Mouse (Mus musculus): ENCODE data around the gene Abca7. TPM values are rescaled to one million over a fixed set of nuclear protein-coding genes. Genes with fewer than 3 reads are reported as not detected.

Gene Abca7
- polyA plus RNA-seq, 1 experiment from 2014 or later: 5.2 TPM

DNA sequence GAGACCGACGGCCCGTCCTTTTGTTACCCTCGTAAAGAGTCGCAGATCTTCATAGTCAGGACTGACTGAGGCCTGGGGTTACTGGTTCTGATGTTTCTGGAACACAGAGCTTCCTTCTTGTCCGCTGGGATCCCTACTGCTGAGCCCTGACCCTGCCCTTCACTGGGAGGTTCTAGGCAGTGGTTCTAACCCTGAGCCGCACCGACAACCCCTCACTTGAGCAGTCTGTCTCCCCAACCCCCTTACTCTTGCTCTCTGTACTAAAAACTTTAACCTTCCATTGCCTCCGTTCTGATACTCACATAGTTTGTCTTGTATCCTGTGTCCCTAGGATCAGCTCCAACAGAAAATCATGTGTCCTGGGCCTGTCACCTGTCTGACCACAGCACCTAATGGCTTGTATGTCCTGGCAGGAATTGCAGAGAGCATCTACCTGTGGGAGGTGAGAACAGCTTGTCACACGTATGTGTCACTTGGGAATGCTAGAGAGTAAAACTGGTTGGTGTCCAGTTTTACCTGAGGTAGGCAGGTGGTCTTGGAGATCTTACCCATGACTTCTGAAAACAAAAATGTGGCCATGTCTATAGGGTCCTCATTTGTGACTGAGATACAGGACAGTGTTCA is 35.5 kb upstream of the Abca7 start:
- Histone ChIP-seq H3K36me3 (peaks cover 39% of the 10 kb centered on the region), H3K4me1 (peaks cover 15% of the 10 kb centered on the region), H3K9ac (replicated peaks) (peak overlapping the region; percentile 85), H3K27me3 (replicated peaks) (no peaks in the 10 kb centered on the region; the same call in 1 of the 2 replicates), H3K9me3 (replicated peaks) (no peaks in the 10 kb centered on the region), H3K4me2 (peak overlapping the region; percentile 86), H3K4me3 (replicated peaks) (peak overlapping the region; percentile 97), H3K27ac (replicated peaks) (peak overlapping the region; percentile 85; the same call in 1 of the 2 replicates)
- WGBS: 18% methylated on average over 10 of the region's 10 CpGs
- ATAC-seq (ENCODE audit: low FRiP score): no peak; the same call in 1 of the 2 replicates

- peaks cover 11% of the 10 kb centered on the region for H3K4me1 ChIP-seq
- no peak overlapping the region for H3K27ac ChIP-seq (replicated peaks)
- no peak overlapping the region for H3K4me2 ChIP-seq
- peaks cover 15% of the 10 kb centered on the region for H3K27me3 ChIP-seq (replicated peaks)
- H3K9ac ChIP-seq (replicated peaks): no peak overlapping the region
- 97% methylated on average over 7 of the region's 7 CpGs for WGBS
- ATAC-seq (ENCODE audit: low FRiP score): no peak
- H3K9me3 ChIP-seq (replicated peaks): no peaks in the 10 kb centered on the region
- peaks cover 66% of the 10 kb centered on the region for H3K36me3 ChIP-seq
- no peak overlapping the region for H3K4me3 ChIP-seq (replicated peaks)
These were observed 31.6 kb upstream of the Abca7 start for GRCm38 (mm10) chr10:79964727-79965126.

- WGBS: 93% methylated on average over 5 of the region's 5 CpGs
- no peak for ATAC-seq (ENCODE audit: low FRiP score)
- Histone ChIP-seq H3K27me3 (replicated peaks) (peaks cover 20% of the 10 kb centered on the region), H3K27ac (replicated peaks) (no peak overlapping the region), H3K9ac (replicated peaks) (no peak overlapping the region), H3K36me3 (peaks cover 66% of the 10 kb centered on the region), H3K9me3 (replicated peaks) (no peaks in the 10 kb centered on the region), H3K4me1 (peaks cover 11% of the 10 kb centered on the region), H3K4me2 (no peak overlapping the region), H3K4me3 (replicated peaks) (no peak overlapping the region)
These were observed 31.0 kb upstream of the Abca7 start for GRCm38 (mm10) chr10:79965325-79965724.

DNA sequence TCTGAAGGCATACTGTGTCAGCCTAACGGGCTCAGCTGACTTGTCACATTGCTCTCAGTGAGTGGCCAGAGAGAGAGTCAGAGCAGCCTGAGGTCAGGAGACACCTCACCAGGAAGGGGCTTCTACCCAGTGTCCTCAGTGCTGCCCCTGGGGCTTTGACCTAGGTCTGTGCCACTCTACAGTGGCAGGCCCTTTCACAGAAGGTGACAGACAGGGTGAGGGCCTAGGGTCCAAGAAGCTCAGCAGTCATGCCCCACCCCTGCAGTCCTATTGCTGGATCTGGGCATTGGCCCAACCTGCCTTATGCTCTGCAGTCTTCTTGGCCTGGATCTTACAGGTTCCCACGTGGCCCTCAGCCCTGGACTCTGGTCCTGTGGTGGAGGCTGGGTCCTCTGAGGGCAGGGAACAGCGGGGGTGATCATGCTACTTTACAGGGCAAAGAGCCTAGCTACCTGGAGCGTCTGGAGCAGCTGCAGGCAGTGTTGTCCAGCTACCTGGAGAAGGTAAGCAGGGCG is 29.4 kb upstream of the Abca7 start:
- no peak for ATAC-seq (ENCODE audit: low FRiP score)
- H3K4me3 ChIP-seq (replicated peaks): no peak overlapping the region
- peaks cover 61% of the 10 kb centered on the region for H3K36me3 ChIP-seq
- H3K4me1 ChIP-seq: peaks cover 10% of the 10 kb centered on the region
- H3K27me3 ChIP-seq (replicated peaks): peaks cover 36% of the 10 kb centered on the region
- WGBS: 96% methylated on average over 5 of the region's 5 CpGs
- H3K4me2 ChIP-seq: no peak overlapping the region
- H3K9ac ChIP-seq (replicated peaks): no peak overlapping the region
- no peaks in the 10 kb centered on the region for H3K9me3 ChIP-seq (replicated peaks)
- no peak overlapping the region for H3K27ac ChIP-seq (replicated peaks)

- Histone ChIP-seq H3K4me3 (replicated peaks) (no peak overlapping the region), H3K36me3 (peaks cover 52% of the 10 kb centered on the region), H3K27me3 (replicated peaks) (peaks cover 45% of the 10 kb centered on the region), H3K27ac (replicated peaks) (no peak overlapping the region), H3K4me1 (peaks cover 10% of the 10 kb centered on the region), H3K9me3 (replicated peaks) (no peaks in the 10 kb centered on the region), H3K9ac (replicated peaks) (no peak overlapping the region), H3K4me2 (no peak overlapping the region)
- 93% methylated on average over 1 of the region's 1 CpGs for WGBS
- ATAC-seq (ENCODE audit: low FRiP score): no peak
These were observed 28.1 kb upstream of the Abca7 start for GRCm38 (mm10) chr10:79968181-79968580.

GRCm38 (mm10) chr10:79969124-79969568 is 27.1 kb upstream of the Abca7 start:
- peaks cover 10% of the 10 kb centered on the region for H3K4me1 ChIP-seq
- no peak for ATAC-seq (ENCODE audit: low FRiP score)
- no peak overlapping the region for H3K4me3 ChIP-seq (replicated peaks)
- no peak overlapping the region for H3K4me2 ChIP-seq
- peaks cover 43% of the 10 kb centered on the region for H3K36me3 ChIP-seq
- H3K27ac ChIP-seq (replicated peaks): no peak overlapping the region
- H3K27me3 ChIP-seq (replicated peaks): peaks cover 45% of the 10 kb centered on the region
- no peak overlapping the region for H3K9ac ChIP-seq (replicated peaks)
- H3K9me3 ChIP-seq (replicated peaks): no peaks in the 10 kb centered on the region
- 18% methylated on average over 3 of the region's 3 CpGs for WGBS

DNA sequence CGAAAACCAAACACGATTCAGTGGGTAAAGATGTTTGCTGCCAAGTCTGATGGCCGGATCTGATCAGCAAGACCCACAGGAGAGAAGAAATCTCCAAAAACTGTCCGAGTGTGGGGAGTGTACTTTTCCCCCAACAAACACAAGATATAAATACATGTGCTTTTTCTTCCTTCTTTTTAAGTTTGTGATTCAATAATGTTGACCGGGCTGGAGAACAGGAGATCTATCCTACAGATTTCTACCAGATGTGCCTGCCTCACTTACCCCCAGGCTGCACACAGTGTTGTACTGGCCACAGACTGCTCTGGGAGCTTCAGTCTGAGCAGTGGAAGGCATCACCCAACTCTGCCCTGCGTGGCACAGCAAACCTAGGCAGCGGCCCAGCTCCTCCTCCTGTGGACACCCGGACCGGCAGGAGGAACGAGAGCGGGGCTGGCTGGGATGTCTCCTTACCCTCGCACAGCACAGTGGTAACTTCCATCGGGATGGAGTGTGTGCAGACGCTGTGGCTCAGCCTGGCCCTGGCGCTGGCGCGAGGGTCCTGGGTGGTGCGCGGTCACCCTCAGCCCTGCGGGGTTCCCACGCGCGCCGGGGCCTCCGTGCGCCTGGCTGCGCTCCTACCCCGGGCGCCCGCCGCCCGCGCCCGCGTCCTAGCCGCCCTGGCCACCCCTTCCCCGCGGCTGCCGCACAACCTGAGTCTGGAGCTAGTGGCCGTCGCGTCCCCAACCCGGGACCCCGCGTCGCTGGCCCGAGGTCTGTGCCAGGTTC is 25.7 kb upstream of the Abca7 start, which contains the start of gene Grin3b:
Gene Grin3b (plus strand): TSS at position 301 of the 768 bp plus-strand sequence.
- Histone ChIP-seq H3K27ac (replicated peaks) (no peak within 1 kb of the TSS), H3K9ac (replicated peaks) (peak within 1 kb of the TSS; percentile 38), H3K4me2 (peak within 1 kb of the TSS; percentile 72), H3K4me3 (replicated peaks) (peak within 1 kb of the TSS; percentile 40), H3K4me1 (peaks cover 10% of the 10 kb centered on the region), H3K9me3 (replicated peaks) (no peaks in the 10 kb centered on the region), H3K27me3 (replicated peaks) (peaks cover 45% of the 10 kb centered on the region), H3K36me3 (peaks cover 35% of the 10 kb centered on the region)
- WGBS: 9% methylated on average over 33 of the region's 47 CpGs
- no peak; the same call in 1 of the 2 replicates for ATAC-seq (ENCODE audit: low FRiP score)

GRCm38 (mm10) chr10:79971183-79971497 is 25.2 kb upstream of the Abca7 start:
- Histone ChIP-seq H3K27ac (replicated peaks) (no peak overlapping the region), H3K4me2 (peak overlapping the region; percentile 72), H3K9ac (replicated peaks) (peak overlapping the region; percentile 38; the same call in 1 of the 2 replicates), H3K27me3 (replicated peaks) (peaks cover 45% of the 10 kb centered on the region), H3K4me3 (replicated peaks) (peak overlapping the region; percentile 40), H3K4me1 (peaks cover 10% of the 10 kb centered on the region), H3K36me3 (peaks cover 35% of the 10 kb centered on the region), H3K9me3 (replicated peaks) (no peaks in the 10 kb centered on the region)
- WGBS: 3% methylated on average over 21 of the region's 21 CpGs
- ATAC-seq (ENCODE audit: low FRiP score): no peak; the same call in 1 of the 2 replicates

- peaks cover 35% of the 10 kb centered on the region for H3K36me3 ChIP-seq
These were observed 23.5 kb upstream of the Abca7 start for GRCm38 (mm10) chr10:79972831-79973230.

DNA sequence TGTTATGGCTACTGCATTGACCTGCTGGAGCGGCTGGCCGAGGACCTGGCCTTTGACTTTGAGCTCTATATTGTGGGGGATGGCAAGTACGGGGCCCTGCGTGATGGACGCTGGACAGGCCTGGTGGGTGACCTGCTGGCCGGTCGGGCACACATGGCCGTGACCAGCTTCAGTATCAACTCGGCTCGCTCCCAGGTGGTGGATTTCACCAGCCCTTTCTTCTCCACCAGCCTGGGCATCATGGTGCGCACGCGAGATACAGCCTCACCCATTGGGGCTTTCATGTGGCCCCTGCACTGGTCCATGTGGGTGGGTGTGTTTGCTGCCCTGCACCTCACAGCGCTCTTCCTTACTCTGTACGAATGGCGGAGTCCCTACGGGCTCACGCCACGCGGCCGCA is 22.2 kb upstream of the Abca7 start:
- Histone ChIP-seq H3K27ac (replicated peaks) (no peak overlapping the region), H3K9ac (replicated peaks) (no peak overlapping the region), H3K36me3 (peaks cover 41% of the 10 kb centered on the region), H3K4me1 (peaks cover 10% of the 10 kb centered on the region), H3K27me3 (replicated peaks) (peaks cover 37% of the 10 kb centered on the region), H3K4me2 (no peak overlapping the region), H3K9me3 (replicated peaks) (no peaks in the 10 kb centered on the region), H3K4me3 (replicated peaks) (no peak overlapping the region)
- 93% methylated on average over 21 of the region's 21 CpGs for WGBS
- no peak for ATAC-seq (ENCODE audit: low FRiP score)

More at GRCm38 (mm10) chr10:79972831-79973230, 23.5 kb upstream of the Abca7 start:
- H3K4me3 ChIP-seq (replicated peaks): no peak overlapping the region
- peaks cover 45% of the 10 kb centered on the region for H3K27me3 ChIP-seq (replicated peaks)
- H3K4me2 ChIP-seq: no peak overlapping the region
- ATAC-seq (ENCODE audit: low FRiP score): no peak
- no peak overlapping the region for H3K27ac ChIP-seq (replicated peaks)
- peaks cover 10% of the 10 kb centered on the region for H3K4me1 ChIP-seq
- 65% methylated on average over 14 of the region's 14 CpGs for WGBS
- H3K9ac ChIP-seq (replicated peaks): no peak overlapping the region
- H3K9me3 ChIP-seq (replicated peaks): no peaks in the 10 kb centered on the region

GRCm38 (mm10) chr10:79974668-79975067 is 21.6 kb upstream of the Abca7 start:
- no peak overlapping the region for H3K27ac ChIP-seq (replicated peaks)
- no peak overlapping the region for H3K9ac ChIP-seq (replicated peaks)
- peaks cover 45% of the 10 kb centered on the region for H3K36me3 ChIP-seq
- no peak overlapping the region for H3K4me2 ChIP-seq
- no peak for ATAC-seq (ENCODE audit: low FRiP score)
- H3K4me3 ChIP-seq (replicated peaks): no peak overlapping the region
- no peaks in the 10 kb centered on the region for H3K9me3 ChIP-seq (replicated peaks)
- H3K27me3 ChIP-seq (replicated peaks): peaks cover 31% of the 10 kb centered on the region
- WGBS: 86% methylated on average over 8 of the region's 8 CpGs
- peaks cover 10% of the 10 kb centered on the region for H3K4me1 ChIP-seq

Measured in neural tube, embryonic 15.5 days (tissue).